Mouse (Mus musculus) small intestine, adult 2 months (tissue): ENCODE results near the gene G6pdx. TPM values are rescaled to one million over a fixed set of nuclear protein-coding genes. Genes with fewer than 3 reads are reported as not detected.
A peak's percentile ranks its signal among the peaks of the same experiment; 100 is the strongest.

Experiments used
- H3K27ac ChIP-seq: fragments of 200-500 bp; 2 replicates; pipeline ENCODE4 v1.5.1; 2012; ENCODE audit warnings: low read depth, low read length, control low read depth, inconsistent platforms; ENCODE audit not compliant: insufficient read depth
- H3K27me3 ChIP-seq: fragments of 200-500 bp; 2 replicates; pipeline ENCODE4 v1.6.1; 2012; ENCODE audit warnings: mild to moderate bottlenecking, moderate library complexity, low read length, inconsistent platforms; ENCODE audit not compliant: control insufficient read depth, insufficient read depth
- H3K36me3 ChIP-seq: fragments of 200-500 bp; 2 replicates; pipeline ENCODE4 v1.6.1; 2012; ENCODE audit warnings: mild to moderate bottlenecking, low read length, control low read depth, inconsistent platforms; ENCODE audit not compliant: control insufficient read depth, insufficient read depth
- H3K4me1 ChIP-seq: fragments of 200-500 bp; 2 replicates; pipeline ENCODE4 v1.6.1; 2012; ENCODE audit warnings: low read length, inconsistent platforms, mixed read lengths; ENCODE audit not compliant: control insufficient read depth, insufficient read depth, insufficient read length
- H3K4me3 ChIP-seq: fragments of 200-500 bp; 2 replicates; pipeline ENCODE4 v1.5.1; 2012; ENCODE audit warnings: low read depth, mild to moderate bottlenecking, control low read depth, inconsistent platforms, low read length, moderate library complexity
- CTCF ChIP-seq: fragments of 200-500 bp; IDR thresholded peaks from 2 replicates; pipeline ENCODE4 v1.5.1; 2012; ENCODE audit warnings: low read depth, mild to moderate bottlenecking, control low read depth, inconsistent platforms, low read length, moderate library complexity, mixed read lengths; ENCODE audit not compliant: insufficient replicate concordance, insufficient read length; ENCODE audit errors: extremely low read depth
- POLR2A ChIP-seq: fragments of 200-500 bp; IDR thresholded peaks from 2 replicates; pipeline ENCODE4 v1.6.1; 2012; ENCODE audit warnings: low read depth, mild to moderate bottlenecking, control low read depth, inconsistent platforms, low read length, moderate library complexity
- WGBS: fragments of 180-500 bp; shearing (Covaris S2); methylation state at CpG from one replicate; pipeline ENCODE4 v1.1.7; 2018; 5-methylcytosine and 5-hydroxymethylcytosine counted together
- polyA plus RNA-seq: library from polyadenylated mRNA; depleted of rRNA; stranded (reverse); fragments of >200 nt; gene quantifications from 2 replicates; pipeline ENCODE4 v1.2.3, GENCODE M21; 2012

Gene G6pdx
- polyA plus RNA-seq, 1 experiment: 31.0 TPM

DNA sequence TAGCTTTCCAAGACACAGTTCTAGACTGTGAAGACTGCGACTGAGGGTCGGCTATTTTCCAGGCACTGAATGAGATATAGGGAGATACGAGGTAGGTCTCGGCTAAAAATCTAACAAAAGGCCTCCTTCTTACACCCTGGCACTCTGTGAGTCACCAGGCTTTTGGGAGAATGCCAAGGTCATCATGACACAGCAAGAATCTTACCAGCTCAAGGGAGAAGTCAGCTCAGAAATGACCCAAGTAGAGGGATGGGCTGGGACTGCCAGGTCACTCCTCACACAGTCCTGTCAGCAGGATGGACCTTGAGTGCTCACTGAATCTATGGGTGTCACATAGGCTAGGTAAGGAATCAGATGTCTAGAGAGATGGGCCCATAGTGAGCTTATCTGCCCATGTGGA is 3.8 kb downstream of the G6pdx start:
- WGBS: 31% methylated on average over 4 of the region's 4 CpGs
- Histone ChIP-seq H3K27ac (peak overlapping the region; percentile 60), H3K27me3 (no peaks in the 10 kb centered on the region), H3K4me1 (peaks cover 20% of the 10 kb centered on the region; the same call in 1 of the 2 replicates), H3K4me3 (no peak overlapping the region), H3K36me3 (no peaks in the 10 kb centered on the region)
- no peak for TF ChIP-seq POLR2A
- no peak for TF ChIP-seq CTCF

DNA sequence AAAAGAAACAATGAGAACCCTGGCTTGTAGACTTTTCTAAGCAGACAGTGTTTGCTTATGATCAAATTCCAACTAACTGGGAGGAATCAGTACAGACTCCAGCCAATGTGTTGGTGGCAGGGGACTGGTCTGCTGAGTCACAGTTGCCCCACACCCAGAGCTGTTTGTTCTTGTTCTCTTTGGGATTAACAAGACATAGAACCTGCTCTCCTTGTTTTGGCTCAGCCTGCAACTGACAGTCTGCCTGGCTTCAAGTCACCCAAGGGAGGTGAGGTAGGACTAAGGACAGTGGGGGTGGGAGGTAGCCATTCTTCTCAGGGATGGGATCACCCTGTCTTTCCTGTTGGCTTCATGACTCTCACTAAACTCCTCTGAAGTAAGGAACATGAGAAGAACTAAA is 4.6 kb downstream of the G6pdx start:
- Histone ChIP-seq H3K4me3 (no peak overlapping the region), H3K27ac (peak overlapping the region; percentile 29; the same call in 1 of the 2 replicates), H3K27me3 (no peaks in the 10 kb centered on the region), H3K4me1 (peaks cover 20% of the 10 kb centered on the region; the same call in 1 of the 2 replicates), H3K36me3 (no peaks in the 10 kb centered on the region)
- TF ChIP-seq POLR2A (no peak), CTCF (no peak)

DNA sequence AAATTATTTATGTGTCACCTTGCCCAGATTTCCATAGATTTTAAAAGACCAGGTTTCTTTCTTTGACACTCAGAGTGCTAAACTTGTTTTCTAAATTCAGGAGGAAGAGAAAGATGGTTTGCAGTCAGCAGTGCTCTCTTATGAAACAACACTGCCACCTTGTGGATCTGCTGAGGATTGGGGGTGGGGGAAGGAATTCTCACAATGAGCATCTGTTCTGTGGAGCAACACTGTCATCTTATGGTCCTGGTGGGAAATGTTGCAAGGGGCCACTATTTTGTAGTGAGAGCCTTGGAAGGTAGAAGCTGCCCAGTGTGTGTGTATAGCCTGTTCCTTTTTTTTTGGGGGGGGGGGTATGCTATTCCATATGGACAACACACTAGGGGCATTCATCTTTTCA is 15.6 kb downstream of the G6pdx start:
- TF ChIP-seq POLR2A (no peak), CTCF (peak; percentile 29; the same call in 1 of the 2 replicates)
- Histone ChIP-seq H3K4me3 (no peak overlapping the region), H3K36me3 (peaks cover 10% of the 10 kb centered on the region), H3K27me3 (no peaks in the 10 kb centered on the region), H3K27ac (no peak overlapping the region), H3K4me1 (no peaks in the 10 kb centered on the region)

DNA sequence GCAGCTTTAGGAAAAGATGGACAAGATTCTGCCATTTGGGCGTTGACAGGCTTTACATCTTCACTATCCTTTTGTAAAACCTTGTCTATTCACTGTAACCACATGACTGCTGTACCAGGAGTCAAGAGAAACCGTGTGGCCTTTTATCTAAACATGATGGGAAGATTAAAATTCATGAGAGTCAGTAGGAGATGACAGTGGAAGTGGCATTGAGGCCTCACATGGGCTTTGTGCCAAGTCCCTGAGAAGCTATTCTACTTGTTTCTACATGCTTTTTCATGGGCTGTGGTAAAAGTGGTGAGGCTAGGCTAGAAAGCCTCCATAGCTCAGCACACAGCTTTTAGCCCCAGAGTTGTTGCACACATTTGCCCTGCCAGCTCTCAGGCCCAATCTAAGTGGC is 20.7 kb downstream of the G6pdx start:
- TF ChIP-seq CTCF: no peak
- TF ChIP-seq POLR2A: no peak
- Histone ChIP-seq H3K27me3 (no peaks in the 10 kb centered on the region), H3K36me3 (peaks cover 5% of the 10 kb centered on the region), H3K4me1 (no peaks in the 10 kb centered on the region), H3K27ac (no peak overlapping the region), H3K4me3 (no peak overlapping the region)
- 57% methylated on average over 2 of the region's 2 CpGs for WGBS

- H3K4me3 ChIP-seq: no peak overlapping the region
- WGBS: 88% methylated on average over 3 of the region's 3 CpGs
- no peaks in the 10 kb centered on the region for H3K36me3 ChIP-seq
- TF ChIP-seq POLR2A (no peak), CTCF (no peak)
- H3K4me1 ChIP-seq: no peaks in the 10 kb centered on the region
- H3K27me3 ChIP-seq: no peaks in the 10 kb centered on the region
- H3K27ac ChIP-seq: no peak overlapping the region
Observed at GRCm38 (mm10) chrX:74400136-74400535, 28.9 kb downstream of the G6pdx start.

- H3K27me3 ChIP-seq: no peaks in the 10 kb centered on the region
- peak within 1 kb of the TSS; percentile 73 for H3K4me3 ChIP-seq
- TF ChIP-seq CTCF (peak; percentile 44; the same call in 1 of the 2 replicates), POLR2A (peak; percentile 58; the same call in 1 of the 2 replicates)
- H3K27ac ChIP-seq: peak within 1 kb of the TSS; percentile 87
- H3K36me3 ChIP-seq: peaks cover 4% of the 10 kb centered on the region; the same call in 1 of the 2 replicates
- WGBS: 14% methylated on average over 30 of the region's 30 CpGs
- peaks cover 5% of the 10 kb centered on the region; the same call in 1 of the 2 replicates for H3K4me1 ChIP-seq
Observed at GRCm38 (mm10) chrX:74392535-74393443, 36.2 kb downstream of the G6pdx start, which contains the start of the genes Fam3a and Ikbkg. Gene Fam3a, minus strand, starts transcription at chrX:74393272. Gene Ikbkg, plus strand, starts transcription at chrX:74393290.

- Histone ChIP-seq H3K4me1 (peaks cover 4% of the 10 kb centered on the region; the same call in 1 of the 2 replicates), H3K4me3 (no peak overlapping the region), H3K36me3 (peaks cover 11% of the 10 kb centered on the region; the same call in 1 of the 2 replicates), H3K27me3 (no peaks in the 10 kb centered on the region), H3K27ac (no peak overlapping the region)
- TF ChIP-seq CTCF: no peak
- no peak for TF ChIP-seq POLR2A
Observed at GRCm38 (mm10) chrX:74388153-74388552, 40.8 kb downstream of the G6pdx start.
